19 mouse cellular contexts compared by ENCODE assay signal in the genomic region with DNA sequence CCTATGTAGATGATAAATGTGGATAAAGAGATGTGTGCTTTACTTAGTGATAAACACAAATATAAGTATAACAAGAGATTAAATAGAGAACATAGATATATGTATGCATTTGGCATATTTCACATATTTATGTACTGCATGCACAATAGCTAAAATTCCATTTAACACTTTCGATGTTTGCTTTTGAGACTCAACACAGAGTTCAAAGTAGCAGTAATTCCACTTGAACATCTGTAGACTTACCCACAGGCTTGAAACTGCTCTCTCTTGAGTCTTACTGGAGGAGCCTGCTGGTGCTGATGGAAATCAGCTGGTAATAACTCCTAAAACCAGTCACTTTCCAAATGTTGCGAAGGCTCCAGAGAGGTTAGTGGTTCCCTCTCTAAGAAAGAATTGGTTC.
A peak's percentile ranks its signal among the peaks of the same experiment; 100 is the strongest.
DNase-seq lines count a peak whose midpoint lies in the region; ATAC-seq and TF ChIP-seq lines count a peak whose summit lies in the region.
"Had no signal": no experiment of that assay in that cellular context is flagged by ENCODE, and none has a peak within 500 bp of the region (broad histone marks: within the 10 kb centered on the region; RNA-seq: fewer than 3 reads in every experiment).

No protein-coding gene starts in this region.

- no peak overlapping the region for H3K27ac ChIP-seq in lung, embryonic 14.5 days (ENCODE audit: low read depth)
- no peak overlapping the region for H3K27ac ChIP-seq in lung, postnatal 0 days (ENCODE audit: low read length)

- WGBS in lung, embryonic 14.5 days: 73% methylated on average over 2 of the region's 2 CpGs
- whole genome bisulfite sequencing in lung, adult 2 months: 72% methylated on average over 2 of the region's 2 CpGs
- 47% methylated on average over 2 of the region's 2 CpGs for WGBS in lung, postnatal 0 days

- no peak overlapping the region for H3K4me3 ChIP-seq in lung, embryonic 14.5 days (ENCODE audit: low read depth, low read length)
- H3K4me3 ChIP-seq in lung, adult 2 months (replicated peaks; ENCODE audit: extremely low read depth, low read depth, low read length): no peak overlapping the region
- no peak overlapping the region for H3K4me3 ChIP-seq in lung, postnatal 0 days (ENCODE audit: low read depth, low read length)

- no peaks in the 10 kb centered on the region for H3K27me3 ChIP-seq in lung, embryonic 14.5 days (ENCODE audit: insufficient read depth, low read length)
- no peaks in the 10 kb centered on the region for H3K27me3 ChIP-seq in lung, postnatal 0 days (replicated peaks; ENCODE audit: insufficient read depth, low read length)
- H3K27me3 ChIP-seq: CH12.LX, Patski had no signal

- H3K4me2 ChIP-seq in lung, embryonic 14.5 days: no peak overlapping the region
- H3K4me2 ChIP-seq in lung, postnatal 0 days (replicated peaks; ENCODE audit: low read depth, low read length): no peak overlapping the region

- DNase-seq in lung, embryonic 14.5 days: peak; percentile 6
- no peak for DNase-seq in lung, adult 2 months
- peak; percentile 9 for DNase-seq in lung, postnatal 0 days (ENCODE audit: low spot score)
- no peak for DNase-seq in lung, adult 18-20 months
- DNase-seq: adrenal gland, adult 2 months; adrenal gland, adult 8-10 months; adrenal gland, postnatal 10 days; adrenal gland, postnatal 14 days; adrenal gland, postnatal 25 days; adrenal gland, postnatal 36 days; B cell, adult 2 months; cerebellum, adult 11 months; cerebellum, adult 11-12 months; cerebellum, adult 18-20 months had no signal

- no peak for TF ChIP-seq POLR2A in lung, adult 2 months (IDR thresholded peaks at IDR 0.05; ENCODE audit: borderline replicate concordance, extremely low read depth, low read depth, low read length)

- no peaks in the 10 kb centered on the region for H3K9me3 ChIP-seq in lung, embryonic 14.5 days (ENCODE audit: low read depth, low read length)
- H3K9me3 ChIP-seq in lung, postnatal 0 days (ENCODE audit: low read length): no peaks in the 10 kb centered on the region
- H3K9me3 ChIP-seq: G1E had no signal

- no peaks in the 10 kb centered on the region for H3K4me1 ChIP-seq in lung, embryonic 14.5 days (ENCODE audit: insufficient read depth)
- no peaks in the 10 kb centered on the region for H3K4me1 ChIP-seq in lung, adult 2 months (ENCODE audit: control insufficient read depth, insufficient read depth, low read length)
- no peaks in the 10 kb centered on the region for H3K4me1 ChIP-seq in lung, postnatal 0 days (ENCODE audit: insufficient read depth, low read depth, low read length)

- TF ChIP-seq EP300 in lung, postnatal 0 days (IDR thresholded peaks at IDR 0.05): peak; percentile 79

- TF ChIP-seq CTCF in lung, embryonic 14.5 days (IDR thresholded peaks at IDR 0.05; ENCODE audit: low read depth): no peak
- no peak for TF ChIP-seq CTCF in lung, adult 2 months (IDR thresholded peaks at IDR 0.05; ENCODE audit: insufficient read depth, low read length)
- no peak for TF ChIP-seq CTCF in lung, postnatal 0 days (IDR thresholded peaks at IDR 0.05)

- no peaks in the 10 kb centered on the region for H3K36me3 ChIP-seq in lung, embryonic 14.5 days (ENCODE audit: insufficient read depth)
- no peaks in the 10 kb centered on the region for H3K36me3 ChIP-seq in lung, postnatal 0 days (ENCODE audit: insufficient read depth, low read length)
- H3K36me3 ChIP-seq: G1E had no signal

- 0 out of 2 replicates have a peak, but pooled peaks have one; percentile 38 for ATAC-seq in lung, embryonic 14.5 days (ENCODE audit: insufficient read depth)
- ATAC-seq in lung, postnatal 0 days: peak; percentile 68; the same call in 1 of the 2 replicates
- ATAC-seq: activated CD4-positive, CD25-positive, alpha-beta regulatory T cell, adult 4 months; CD4-positive, CD25-positive, alpha-beta regulatory T cell, adult 4 months; Patski had no signal

- H3K9ac ChIP-seq in lung, embryonic 14.5 days: no peak overlapping the region
- no peak overlapping the region for H3K9ac ChIP-seq in lung, postnatal 0 days (replicated peaks; ENCODE audit: low read depth)

Comparison
In these comparisons a context has a peak if more than half of its experiments do, and no peak if none do; other contexts are left out.
1. DNase-seq: peak in lung, embryonic 14.5 days (single experiment) and lung, postnatal 0 days (single experiment); none in lung, adult 2 months (single experiment) and lung, adult 18-20 months (0 of 2).